ENCODE assay signal across 8 mouse cellular contexts in the genomic region with DNA sequence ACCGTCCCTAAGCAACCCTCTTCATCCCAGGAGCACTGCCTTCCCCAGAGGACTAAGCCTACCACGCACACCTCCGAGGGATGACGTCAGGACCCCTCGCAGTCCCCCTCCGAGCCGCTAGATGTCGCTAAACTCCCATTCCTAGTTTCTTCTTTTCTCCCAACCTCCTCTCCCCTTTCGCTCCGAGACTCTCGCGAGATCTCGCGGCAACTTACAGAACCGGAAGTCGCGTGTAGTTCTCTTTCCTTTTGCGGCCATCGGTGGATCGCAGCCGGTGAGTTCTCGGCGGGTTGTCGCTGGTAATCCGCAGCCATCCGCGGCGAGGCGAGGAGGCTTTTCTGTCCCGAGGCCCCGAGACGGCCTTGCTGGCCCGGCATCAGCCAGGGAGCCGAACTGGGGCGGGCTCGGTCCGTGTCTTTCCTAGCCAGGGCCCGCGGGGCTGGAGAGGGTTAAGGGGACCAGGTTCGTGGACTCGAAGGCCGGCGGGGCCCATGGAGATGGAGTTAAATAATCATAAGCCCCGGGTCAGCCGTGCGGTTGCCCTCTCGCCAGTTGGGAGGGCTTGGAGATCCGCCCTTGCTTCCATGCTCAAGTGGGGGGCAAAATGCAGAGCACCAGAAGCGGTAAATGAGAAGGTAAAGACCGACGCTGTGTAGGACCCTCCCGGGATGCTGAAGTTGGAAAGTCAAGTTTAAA. TPM values are rescaled to one million over a fixed set of nuclear protein-coding genes. Genes with fewer than 3 reads are reported as not detected.
DNase-seq lines count a peak whose midpoint lies in the region; ATAC-seq and TF ChIP-seq lines count a peak whose summit lies in the region.

Rpl26 (plus strand) TSS at position 233 of the 696 bp plus-strand sequence.

- TF ChIP-seq POLR2A in testis, adult 2 months (IDR thresholded peaks at IDR 0.05; ENCODE audit: control insufficient read depth, low read depth, low read length), result peak; percentile 94

- H3K4me1 ChIP-seq in E14TG2a.4 (replicated peaks; ENCODE audit: low read depth, low read length), result peaks cover 40% of the 10 kb centered on the region
- H3K4me1 ChIP-seq in forebrain, embryonic 12.5 days, result peaks cover 11% of the 10 kb centered on the region
- H3K4me1 ChIP-seq in heart, postnatal 0 days (ENCODE audit: control insufficient read depth, insufficient read depth), result 0 out of 2 replicates have a peak, but pooled peaks cover 6% of the 10 kb centered on the region
- peaks cover 44% of the 10 kb centered on the region for H3K4me1 ChIP-seq in liver, embryonic 16.5 days (ENCODE audit: control insufficient read depth, low read depth, low read length)
- peaks cover 15% of the 10 kb centered on the region for H3K4me1 ChIP-seq in neural tube, embryonic 13.5 days (replicated peaks)
- H3K4me1 ChIP-seq in testis, adult 2 months (ENCODE audit: control insufficient read depth, insufficient read depth, low read length), result peaks cover 2% of the 10 kb centered on the region; the same call in 1 of the 2 replicates

- WGBS in forebrain, embryonic 12.5 days, result under 1% methylated on average over 52 of the region's 52 CpGs
- WGBS in heart, postnatal 0 days, result under 1% methylated on average over 52 of the region's 52 CpGs
- under 1% methylated on average over 52 of the region's 52 CpGs for WGBS in liver, embryonic 16.5 days (ENCODE audit: insufficient replicate concordance)
- under 1% methylated on average over 52 of the region's 52 CpGs for WGBS in neural tube, embryonic 13.5 days

- TF ChIP-seq EP300 in heart, postnatal 0 days (IDR thresholded peaks at IDR 0.05; ENCODE audit: low read depth), result peak; percentile 99

- peaks cover 48% of the 10 kb centered on the region for H3K36me3 ChIP-seq in E14TG2a.4 (ENCODE audit: insufficient read depth, low read length)
- H3K36me3 ChIP-seq in forebrain, embryonic 12.5 days (replicated peaks), result peaks cover 37% of the 10 kb centered on the region
- peaks cover 31% of the 10 kb centered on the region for H3K36me3 ChIP-seq in heart, postnatal 0 days (replicated peaks; ENCODE audit: control insufficient read depth, insufficient read depth, low read length)
- peaks cover 35% of the 10 kb centered on the region for H3K36me3 ChIP-seq in liver, embryonic 16.5 days (ENCODE audit: control insufficient read depth, insufficient read depth)
- H3K36me3 ChIP-seq in neural tube, embryonic 13.5 days, result peaks cover 39% of the 10 kb centered on the region
- peaks cover 5% of the 10 kb centered on the region for H3K36me3 ChIP-seq in testis, adult 2 months (ENCODE audit: control insufficient read depth, insufficient read depth, low read length)

- peaks cover 10% of the 10 kb centered on the region for H3K27me3 ChIP-seq in E14TG2a.4 (ENCODE audit: insufficient read depth, low read length)
- peaks cover 6% of the 10 kb centered on the region; the same call in 1 of the 2 replicates for H3K27me3 ChIP-seq in forebrain, embryonic 12.5 days
- no peaks in the 10 kb centered on the region for H3K27me3 ChIP-seq in heart, postnatal 0 days (ENCODE audit: control insufficient read depth, insufficient read depth, low read length)
- no peaks in the 10 kb centered on the region for H3K27me3 ChIP-seq in liver, embryonic 16.5 days (ENCODE audit: control insufficient read depth, insufficient read depth, low read depth, low read length)
- H3K27me3 ChIP-seq in neural tube, embryonic 13.5 days, result peaks cover 10% of the 10 kb centered on the region; the same call in 1 of the 2 replicates
- H3K27me3 ChIP-seq in testis, adult 2 months (ENCODE audit: control insufficient read depth, insufficient read depth, low read length), result no peaks in the 10 kb centered on the region

- peak within 1 kb of the TSS; percentile 95 for H3K4me3 ChIP-seq in E14TG2a.4 (replicated peaks; ENCODE audit: low read length)
- peak within 1 kb of the TSS; percentile 87 for H3K4me3 ChIP-seq in forebrain, embryonic 12.5 days (replicated peaks)
- H3K4me3 ChIP-seq in heart, postnatal 0 days (ENCODE audit: low read depth, low read length), result peak within 1 kb of the TSS; percentile 88
- peak within 1 kb of the TSS; percentile 82 for H3K4me3 ChIP-seq in liver, embryonic 16.5 days (ENCODE audit: low read depth, low read length)
- peak within 1 kb of the TSS; percentile 72 for H3K4me3 ChIP-seq in neural tube, embryonic 13.5 days
- peak within 1 kb of the TSS; percentile 99 for H3K4me3 ChIP-seq in testis, adult 2 months (ENCODE audit: control insufficient read depth, low read depth, low read length)

- peak within 1 kb of the TSS; percentile 70 for H3K4me2 ChIP-seq in forebrain, embryonic 12.5 days
- H3K4me2 ChIP-seq in heart, postnatal 0 days (ENCODE audit: low read depth, low read length), result peak within 1 kb of the TSS; percentile 89
- peak within 1 kb of the TSS; percentile 75 for H3K4me2 ChIP-seq in liver, embryonic 16.5 days (ENCODE audit: low read depth, low read length)
- H3K4me2 ChIP-seq in neural tube, embryonic 13.5 days, result peak within 1 kb of the TSS; percentile 69

- peak; percentile 98 for TF ChIP-seq CTCF in E14TG2a.4 (conservative IDR thresholded peaks at IDR 0.05; ENCODE audit: low read length)
- peak; percentile 98 for TF ChIP-seq CTCF in heart, postnatal 0 days (IDR thresholded peaks at IDR 0.05; ENCODE audit: low read depth)
- TF ChIP-seq CTCF in testis, adult 2 months (IDR thresholded peaks at IDR 0.05; ENCODE audit: control insufficient read depth, insufficient read depth, insufficient replicate concordance, low read depth, low read length), result peak; percentile 96; the same call in 1 of the 2 replicates

- H3K9ac ChIP-seq in forebrain, embryonic 12.5 days, result peak within 1 kb of the TSS; percentile 98
- peak within 1 kb of the TSS; percentile 99 for H3K9ac ChIP-seq in heart, postnatal 0 days (replicated peaks; ENCODE audit: low read depth, low read length)
- peak within 1 kb of the TSS; percentile 84 for H3K9ac ChIP-seq in liver, embryonic 16.5 days (ENCODE audit: low read depth, low read length)
- H3K9ac ChIP-seq in neural tube, embryonic 13.5 days, result peak within 1 kb of the TSS; percentile 95

- ATAC-seq in forebrain, embryonic 12.5 days (ENCODE audit: low FRiP score), result peak; percentile 93
- peak; percentile 88 for ATAC-seq in heart, postnatal 0 days (ENCODE audit: insufficient read depth, low read depth)
- ATAC-seq in liver, embryonic 16.5 days (ENCODE audit: low read depth), result peak; percentile 77
- ATAC-seq in neural tube, embryonic 13.5 days (ENCODE audit: low read depth), result peak; percentile 86

- peak; percentile 100 for DNase-seq in c-Kit-positive CD71-positive TER-119-positive erythroid progenitor cells, embryonic 14.5 days (ENCODE audit: low spot score)
- peak; percentile 98 for DNase-seq in heart, postnatal 0 days (ENCODE audit: low spot score)
- peak; percentile 99 to 100 for DNase-seq in kidney, postnatal 4 days

- no peaks in the 10 kb centered on the region for H3K9me3 ChIP-seq in E14TG2a.4 (ENCODE audit: low read length)
- no peaks in the 10 kb centered on the region for H3K9me3 ChIP-seq in forebrain, embryonic 12.5 days
- no peaks in the 10 kb centered on the region for H3K9me3 ChIP-seq in heart, postnatal 0 days (replicated peaks; ENCODE audit: control insufficient read depth, low read length)
- H3K9me3 ChIP-seq in liver, embryonic 16.5 days (replicated peaks; ENCODE audit: control insufficient read depth, low read length), result no peaks in the 10 kb centered on the region
- H3K9me3 ChIP-seq in neural tube, embryonic 13.5 days, result no peaks in the 10 kb centered on the region

- peak within 1 kb of the TSS; percentile 95 for H3K27ac ChIP-seq in forebrain, embryonic 12.5 days
- peak within 1 kb of the TSS; percentile 85 for H3K27ac ChIP-seq in heart, postnatal 0 days (ENCODE audit: low read depth)
- H3K27ac ChIP-seq in liver, embryonic 16.5 days (ENCODE audit: low read length), result peak within 1 kb of the TSS; percentile 51
- H3K27ac ChIP-seq in neural tube, embryonic 13.5 days (replicated peaks), result peak within 1 kb of the TSS; percentile 94
- peak within 1 kb of the TSS; percentile 88 for H3K27ac ChIP-seq in testis, adult 2 months (ENCODE audit: control insufficient read depth, insufficient read depth, low read depth, low read length)

RNA-seq across cellular contexts. Expression of gene Rpl26, which starts in this region (rescaled TPM):
- polyA plus RNA-seq in forebrain, embryonic 12.5 days (2016; fragmentation: Nextera tagmentation; extraction: Ambion mirVana), result 781 and 837 TPM in 2 replicates
- 1,343 and 1,533 TPM in 2 replicates for total RNA-seq in heart, postnatal 0 days (2014; rRNA removed; ENCODE audit: low replicate concordance)
- 529 and 545 TPM in 2 replicates for polyA plus RNA-seq in heart, postnatal 0 days (2015; fragmentation: Nextera tagmentation; extraction: Ambion mirVana)
- polyA plus RNA-seq in liver, embryonic 16.5 days (2015; fragmentation: Nextera tagmentation; extraction: Ambion mirVana), result 457 and 528 TPM in 2 replicates
- 743 and 760 TPM in 2 replicates for polyA plus RNA-seq in neural tube, embryonic 13.5 days (2015; fragmentation: Nextera tagmentation; extraction: Ambion mirVana)
- 938 and 997 TPM in 2 replicates for polyA plus RNA-seq in testis, adult 2 months (2012; rRNA removed)

Comparison
In these comparisons a context has a peak if more than half of its experiments do, and no peak if none do; other contexts are left out.
1. Peak in every context shown above with its lines: DNase-seq, ATAC-seq, H3K4me3 ChIP-seq and H3K27ac ChIP-seq.